Mouse (Mus musculus): ENCODE measurements at regions not wholly inside any gene's neighbourhood (a gene's known extent, or its start where the extent isn't known, plus 50 kb on each side); places are given as distances from the start of the nearest gene placed in this dataset.

GRCm38 (mm10) chr2:160545527-160545926 lies 100.2 kb upstream of the Top1 start:
- ATAC-seq (ENCODE audit: low FRiP score, low TSS enrichment) (no peak), DNase-seq (no peak)
- Histone ChIP-seq H3K9ac (replicated peaks; ENCODE audit: low read length) (no peak overlapping the region), H3K4me1 (ENCODE audit: control insufficient read depth, insufficient read depth, low read length) (no peaks in the 10 kb centered on the region), H3K9me3 (ENCODE audit: control insufficient read depth, low read length) (no peaks in the 10 kb centered on the region), H3K27me3 (ENCODE audit: control insufficient read depth, insufficient read depth, low read length) (no peaks in the 10 kb centered on the region), H3K27ac (replicated peaks; ENCODE audit: low read depth, low read length) (no peak overlapping the region), H3K4me3 (replicated peaks; ENCODE audit: low read depth, low read length) (no peak overlapping the region), H3K4me2 (ENCODE audit: low read length) (no peak overlapping the region), H3K36me3 (ENCODE audit: control insufficient read depth, insufficient read depth, low read length) (no peaks in the 10 kb centered on the region)
- WGBS, result 45% methylated on average over 4 of the region's 4 CpGs

GRCm38 (mm10) chr2:160552121-160552669 lies 93.5 kb upstream of the Top1 start:
- 72% methylated on average over 19 of the region's 19 CpGs for WGBS
- Histone ChIP-seq H3K27me3 (ENCODE audit: control insufficient read depth, insufficient read depth, low read length) (no peaks in the 10 kb centered on the region), H3K9ac (replicated peaks; ENCODE audit: low read length) (no peak overlapping the region), H3K4me3 (replicated peaks; ENCODE audit: low read depth, low read length) (no peak overlapping the region), H3K9me3 (ENCODE audit: control insufficient read depth, low read length) (no peaks in the 10 kb centered on the region), H3K4me1 (ENCODE audit: control insufficient read depth, insufficient read depth, low read length) (no peaks in the 10 kb centered on the region), H3K36me3 (ENCODE audit: control insufficient read depth, insufficient read depth, low read length) (no peaks in the 10 kb centered on the region), H3K27ac (replicated peaks; ENCODE audit: low read depth, low read length) (no peak overlapping the region), H3K4me2 (ENCODE audit: low read length) (no peak overlapping the region)
- no peak for ATAC-seq (ENCODE audit: low FRiP score, low TSS enrichment)
- no peak for DNase-seq

DNA sequence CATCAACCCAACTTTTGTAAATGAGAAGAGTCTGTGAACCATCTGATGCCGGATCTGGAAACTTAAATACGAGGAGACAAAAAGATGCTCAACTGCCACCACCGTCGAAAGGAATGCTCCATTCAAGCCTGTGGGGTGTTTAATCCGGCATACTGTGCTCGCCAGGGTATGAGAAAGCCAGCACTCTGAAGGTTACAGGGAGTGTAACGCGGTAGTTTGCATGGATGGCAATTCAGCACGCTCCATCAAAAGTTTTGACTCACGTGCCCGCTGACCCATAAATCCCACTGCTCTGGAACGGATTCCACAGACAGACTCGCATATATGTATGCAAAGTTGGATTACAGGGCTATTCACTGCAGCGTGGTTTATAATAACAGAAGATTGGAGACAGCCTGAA lies 84.0 kb upstream of the Top1 start:
- H3K4me1 ChIP-seq (ENCODE audit: control insufficient read depth, insufficient read depth, low read length), result 0 out of 2 replicates have a peak, but pooled peaks cover 3% of the 10 kb centered on the region
- H3K9me3 ChIP-seq (ENCODE audit: control insufficient read depth, low read length), result no peaks in the 10 kb centered on the region
- H3K4me2 ChIP-seq (ENCODE audit: low read length), result no peak overlapping the region
- ATAC-seq (ENCODE audit: low FRiP score, low TSS enrichment) (no peak), DNase-seq (peak; percentile 30)
- H3K4me3 ChIP-seq (replicated peaks; ENCODE audit: low read depth, low read length), result no peak overlapping the region
- H3K27ac ChIP-seq (replicated peaks; ENCODE audit: low read depth, low read length), result no peak overlapping the region
- WGBS, result 6% methylated on average over 14 of the region's 14 CpGs
- H3K9ac ChIP-seq (replicated peaks; ENCODE audit: low read length), result no peak overlapping the region
- no peaks in the 10 kb centered on the region for H3K36me3 ChIP-seq (ENCODE audit: control insufficient read depth, insufficient read depth, low read length)
- no peaks in the 10 kb centered on the region for H3K27me3 ChIP-seq (ENCODE audit: control insufficient read depth, insufficient read depth, low read length)

DNA sequence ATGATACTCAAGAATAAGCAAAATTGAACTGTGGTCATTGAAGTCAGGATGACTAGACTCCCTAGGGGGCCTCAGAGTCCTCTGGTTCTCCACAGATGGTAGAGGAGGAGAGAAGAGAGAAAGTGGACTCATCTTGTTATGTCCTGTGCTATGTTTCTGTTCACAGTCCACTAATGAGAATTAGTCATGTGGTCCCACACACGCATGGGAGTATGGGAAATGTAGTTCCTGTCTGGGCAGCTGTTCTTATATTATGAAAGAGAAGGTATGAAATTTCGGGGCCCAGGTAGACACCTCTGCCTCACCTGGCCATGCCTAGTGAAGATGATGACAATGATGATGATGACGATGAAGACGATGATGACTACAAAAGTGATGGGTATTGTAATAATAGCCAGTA lies 77.9 kb upstream of the Top1 start:
- H3K36me3 ChIP-seq (ENCODE audit: control insufficient read depth, insufficient read depth, low read length), result no peaks in the 10 kb centered on the region
- H3K4me1 ChIP-seq (ENCODE audit: control insufficient read depth, insufficient read depth, low read length), result no peaks in the 10 kb centered on the region
- no peaks in the 10 kb centered on the region for H3K27me3 ChIP-seq (ENCODE audit: control insufficient read depth, insufficient read depth, low read length)
- no peak overlapping the region for H3K4me2 ChIP-seq (ENCODE audit: low read length)
- DNase-seq (no peak), ATAC-seq (ENCODE audit: low FRiP score, low TSS enrichment) (no peak)
- H3K27ac ChIP-seq (replicated peaks; ENCODE audit: low read depth, low read length), result no peak overlapping the region
- H3K9ac ChIP-seq (replicated peaks; ENCODE audit: low read length), result no peak overlapping the region
- no peaks in the 10 kb centered on the region for H3K9me3 ChIP-seq (ENCODE audit: control insufficient read depth, low read length)
- no peak overlapping the region for H3K4me3 ChIP-seq (replicated peaks; ENCODE audit: low read depth, low read length)
- 96% methylated on average over 4 of the region's 4 CpGs for WGBS

DNA sequence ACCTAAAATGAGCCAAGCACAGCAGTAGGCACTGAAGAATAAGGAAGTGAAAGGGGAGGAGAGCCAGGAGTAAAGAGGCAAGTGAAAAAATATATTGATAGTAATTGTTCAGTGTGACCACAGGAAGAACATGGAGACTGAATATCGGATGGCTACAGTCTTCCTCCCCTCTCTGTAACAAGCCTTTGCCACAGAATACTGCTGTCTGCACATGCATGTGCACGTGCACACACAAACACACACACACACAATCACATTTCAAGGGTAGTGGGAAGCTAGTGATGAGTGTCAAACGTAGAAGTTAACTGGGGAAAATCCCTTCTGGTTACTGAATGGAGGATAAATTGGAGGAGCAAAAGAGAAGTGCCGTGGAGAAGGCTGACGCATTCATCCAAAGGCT lies 76.2 kb upstream of the Top1 start:
- DNase-seq, result no peak
- H3K9ac ChIP-seq (replicated peaks; ENCODE audit: low read length), result no peak overlapping the region
- H3K4me1 ChIP-seq (ENCODE audit: control insufficient read depth, insufficient read depth, low read length), result no peaks in the 10 kb centered on the region
- no peaks in the 10 kb centered on the region for H3K36me3 ChIP-seq (ENCODE audit: control insufficient read depth, insufficient read depth, low read length)
- no peak overlapping the region for H3K4me3 ChIP-seq (replicated peaks; ENCODE audit: low read depth, low read length)
- no peak overlapping the region for H3K27ac ChIP-seq (replicated peaks; ENCODE audit: low read depth, low read length)
- 84% methylated on average over 5 of the region's 5 CpGs for WGBS
- no peaks in the 10 kb centered on the region for H3K9me3 ChIP-seq (ENCODE audit: control insufficient read depth, low read length)
- ATAC-seq (ENCODE audit: low FRiP score, low TSS enrichment), result no peak
- no peak overlapping the region for H3K4me2 ChIP-seq (ENCODE audit: low read length)
- H3K27me3 ChIP-seq (ENCODE audit: control insufficient read depth, insufficient read depth, low read length), result no peaks in the 10 kb centered on the region

DNA sequence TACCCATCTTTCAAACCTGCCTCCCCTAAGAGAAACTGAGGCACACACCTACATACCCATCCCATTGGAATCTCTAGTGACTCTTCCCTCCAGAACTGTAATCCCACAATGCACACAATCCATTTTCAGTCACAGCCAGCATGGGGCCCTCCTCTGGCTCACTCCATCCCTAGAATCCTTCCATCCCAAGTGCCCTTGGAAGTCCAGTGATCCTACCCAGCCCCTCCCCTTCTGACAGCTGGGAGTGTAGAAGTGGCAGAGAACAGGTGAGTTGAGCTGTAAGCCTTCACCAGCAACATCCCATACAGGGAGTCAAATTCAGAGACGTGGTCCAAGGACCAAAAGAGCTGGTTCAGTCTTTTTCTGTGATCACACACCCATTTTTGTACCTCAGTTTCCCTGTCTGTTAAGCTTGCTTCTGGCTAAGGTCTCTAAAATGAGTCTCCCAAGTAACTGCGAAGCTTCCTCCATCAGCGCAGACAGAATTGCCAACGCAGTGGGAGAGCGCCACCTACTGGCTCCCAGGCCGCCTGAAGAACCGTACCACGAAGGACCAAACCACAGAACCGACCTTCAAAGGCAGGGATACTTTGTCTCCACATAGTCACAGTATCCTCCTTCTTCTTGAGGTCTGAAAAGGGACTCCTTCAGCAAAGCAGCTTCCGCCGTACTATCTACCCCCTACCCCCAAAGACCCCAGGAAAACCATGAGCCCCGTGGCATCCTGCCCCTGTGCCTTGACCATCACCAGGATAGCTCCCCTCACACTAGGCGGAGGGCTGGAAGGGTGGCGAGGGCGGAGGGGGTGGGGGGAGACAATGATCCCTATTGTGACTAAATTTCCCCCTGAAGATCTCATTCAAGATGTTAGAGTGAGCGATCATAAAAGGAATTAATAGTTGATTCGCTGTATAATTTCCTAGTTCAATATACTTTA lies 67.0 kb upstream of the Top1 start:
- no peaks in the 10 kb centered on the region for H3K9me3 ChIP-seq (ENCODE audit: control insufficient read depth, low read length)
- peaks cover 12% of the 10 kb centered on the region for H3K4me1 ChIP-seq (ENCODE audit: control insufficient read depth, insufficient read depth, low read length)
- peaks cover 3% of the 10 kb centered on the region; the same call in 1 of the 2 replicates for H3K27me3 ChIP-seq (ENCODE audit: control insufficient read depth, insufficient read depth, low read length)
- H3K9ac ChIP-seq (replicated peaks; ENCODE audit: low read length), result no peak overlapping the region
- H3K36me3 ChIP-seq (ENCODE audit: control insufficient read depth, insufficient read depth, low read length), result no peaks in the 10 kb centered on the region
- ATAC-seq (ENCODE audit: low FRiP score, low TSS enrichment) (peak; percentile 79; the same call in 1 of the 2 replicates), DNase-seq (peak; percentile 96)
- H3K4me3 ChIP-seq (replicated peaks; ENCODE audit: low read depth, low read length), result no peak overlapping the region
- 7% methylated on average over 17 of the region's 17 CpGs for WGBS
- no peak overlapping the region for H3K27ac ChIP-seq (replicated peaks; ENCODE audit: low read depth, low read length)
- H3K4me2 ChIP-seq (ENCODE audit: low read length), result peak overlapping the region; percentile 38

GRCm38 (mm10) chr2:160580250-160580649 lies 65.4 kb upstream of the Top1 start:
- 22% methylated on average over 9 of the region's 9 CpGs for WGBS
- Histone ChIP-seq H3K36me3 (ENCODE audit: control insufficient read depth, insufficient read depth, low read length) (no peaks in the 10 kb centered on the region), H3K27ac (replicated peaks; ENCODE audit: low read depth, low read length) (no peak overlapping the region), H3K4me3 (replicated peaks; ENCODE audit: low read depth, low read length) (no peak overlapping the region), H3K4me1 (ENCODE audit: control insufficient read depth, insufficient read depth, low read length) (peaks cover 12% of the 10 kb centered on the region), H3K9ac (replicated peaks; ENCODE audit: low read length) (no peak overlapping the region), H3K9me3 (ENCODE audit: control insufficient read depth, low read length) (no peaks in the 10 kb centered on the region), H3K27me3 (ENCODE audit: control insufficient read depth, insufficient read depth, low read length) (peaks cover 3% of the 10 kb centered on the region; the same call in 1 of the 2 replicates), H3K4me2 (ENCODE audit: low read length) (no peak overlapping the region)
- ATAC-seq (ENCODE audit: low FRiP score, low TSS enrichment), result no peak
- no peak for DNase-seq

- Histone ChIP-seq H3K4me3 (replicated peaks; ENCODE audit: low read depth, low read length) (no peak overlapping the region), H3K27me3 (ENCODE audit: control insufficient read depth, insufficient read depth, low read length) (peaks cover 3% of the 10 kb centered on the region; the same call in 1 of the 2 replicates), H3K9me3 (ENCODE audit: control insufficient read depth, low read length) (no peaks in the 10 kb centered on the region), H3K27ac (replicated peaks; ENCODE audit: low read depth, low read length) (0 out of 2 replicates have a peak overlapping the region, but pooled peaks have one; percentile 26), H3K4me1 (ENCODE audit: control insufficient read depth, insufficient read depth, low read length) (peaks cover 12% of the 10 kb centered on the region), H3K9ac (replicated peaks; ENCODE audit: low read length) (no peak overlapping the region), H3K36me3 (ENCODE audit: control insufficient read depth, insufficient read depth, low read length) (no peaks in the 10 kb centered on the region), H3K4me2 (ENCODE audit: low read length) (peak overlapping the region; percentile 23; the same call in 1 of the 2 replicates)
- DNase-seq (peak; percentile 59), ATAC-seq (ENCODE audit: low FRiP score, low TSS enrichment) (no peak)
- 1% methylated on average over 9 of the region's 9 CpGs for WGBS
Measured at GRCm38 (mm10) chr2:160581029-160581428, 64.7 kb upstream of the Top1 start.

Measured in midbrain, embryonic 14.5 days (tissue).